12 mouse cellular contexts compared by ENCODE assay signal in genomic region chr5:4323387-4323704, GRCm38 (mm10).
DNase-seq lines count a peak whose midpoint lies in the region; ATAC-seq and TF ChIP-seq lines count a peak whose summit lies in the region.
"Had no signal": no experiment of that assay in that cellular context is flagged by ENCODE, and none has a peak within 500 bp of the region (broad histone marks: within the 10 kb centered on the region; RNA-seq: fewer than 3 reads in every experiment).

No protein-coding gene starts in this region.

- ATAC-seq in lung, embryonic 16.5 days (ENCODE audit: low read depth) = no peak
- ATAC-seq in Patski = peak; percentile 90
- ATAC-seq in stomach, embryonic 15.5 days (ENCODE audit: insufficient read depth, low FRiP score, low read depth) = no peak

- CTCF ChIA-PET in Patski (lab: Charles Lee) = no interaction called here

- peaks cover 6% of the 10 kb centered on the region; the same call in 1 of the 2 replicates for H3K9me3 ChIP-seq in heart, embryonic 10.5 days
- no peaks in the 10 kb centered on the region; the same call in 1 of the 2 replicates for H3K9me3 ChIP-seq in lung, embryonic 16.5 days (ENCODE audit: control insufficient read depth, low read length)
- H3K9me3 ChIP-seq in stomach, embryonic 15.5 days = 0 out of 2 replicates have a peak, but pooled peaks cover 4% of the 10 kb centered on the region
- peaks cover 10% of the 10 kb centered on the region for H3K9me3 ChIP-seq in hindbrain, embryonic 10.5 days
- H3K9me3 ChIP-seq: hindbrain, embryonic 15.5 days had no signal

- in situ Hi-C loops in Patski (cut with MboI; ENCODE audit: low pct_unique_long_range_greater_than_20kb) = no loop called here

- no peaks in the 10 kb centered on the region for H3K27me3 ChIP-seq in heart, embryonic 10.5 days (ENCODE audit: insufficient read depth, poor library complexity, severe bottlenecking)
- H3K27me3 ChIP-seq in lung, embryonic 16.5 days (ENCODE audit: control insufficient read depth, insufficient read depth, low read depth, low read length) = no peaks in the 10 kb centered on the region
- no peaks in the 10 kb centered on the region for H3K27me3 ChIP-seq in Patski
- H3K27me3 ChIP-seq in stomach, embryonic 15.5 days (replicated peaks) = no peaks in the 10 kb centered on the region
- H3K27me3 ChIP-seq in hindbrain, embryonic 10.5 days (ENCODE audit: insufficient read depth, poor library complexity, severe bottlenecking) = no peaks in the 10 kb centered on the region
- H3K27me3 ChIP-seq: hindbrain, embryonic 15.5 days had no signal

- no peak overlapping the region for H3K4me2 ChIP-seq in lung, embryonic 16.5 days (ENCODE audit: low read depth, low read length)
- H3K4me2 ChIP-seq in stomach, embryonic 15.5 days = no peak overlapping the region
- H3K4me2 ChIP-seq: hindbrain, embryonic 15.5 days had no signal

- H3K9ac ChIP-seq in lung, embryonic 16.5 days (ENCODE audit: low read length) = no peak overlapping the region
- H3K9ac ChIP-seq in stomach, embryonic 15.5 days = no peak overlapping the region
- H3K9ac ChIP-seq: hindbrain, embryonic 15.5 days had no signal

- 83% methylated on average over 2 of the region's 2 CpGs for WGBS in heart, embryonic 10.5 days
- WGBS in lung, embryonic 16.5 days = 62% methylated on average over 2 of the region's 2 CpGs
- 71% methylated on average over 2 of the region's 2 CpGs for WGBS in stomach, embryonic 15.5 days
- WGBS in hindbrain, embryonic 10.5 days = 92% methylated on average over 2 of the region's 2 CpGs

- peaks cover 10% of the 10 kb centered on the region; the same call in 1 of the 2 replicates for H3K36me3 ChIP-seq in heart, embryonic 10.5 days
- no peaks in the 10 kb centered on the region for H3K36me3 ChIP-seq in lung, embryonic 16.5 days (ENCODE audit: control insufficient read depth, insufficient read depth, low read length)
- no peaks in the 10 kb centered on the region for H3K36me3 ChIP-seq in stomach, embryonic 15.5 days
- H3K36me3 ChIP-seq in hindbrain, embryonic 10.5 days = no peaks in the 10 kb centered on the region
- H3K36me3 ChIP-seq: hindbrain, embryonic 15.5 days had no signal

- peaks cover 23% of the 10 kb centered on the region for H3K4me1 ChIP-seq in heart, embryonic 10.5 days
- peaks cover 21% of the 10 kb centered on the region for H3K4me1 ChIP-seq in lung, embryonic 16.5 days (replicated peaks; ENCODE audit: control insufficient read depth, insufficient read depth, low read length)
- 0 out of 2 replicates have a peak, but pooled peaks cover 6% of the 10 kb centered on the region for H3K4me1 ChIP-seq in stomach, embryonic 15.5 days
- H3K4me1 ChIP-seq in hindbrain, embryonic 10.5 days (replicated peaks) = 0 out of 2 replicates have a peak, but pooled peaks cover 4% of the 10 kb centered on the region
- H3K4me1 ChIP-seq: hindbrain, embryonic 15.5 days had no signal

- POLR2A ChIA-PET in Patski (lab: Charles Lee) = no interaction called here

- H3K27ac ChIP-seq in heart, embryonic 10.5 days = no peak overlapping the region
- H3K27ac ChIP-seq in lung, embryonic 16.5 days (ENCODE audit: low read length) = peak overlapping the region; percentile 55; the same call in 1 of the 2 replicates
- peak overlapping the region; percentile 77; the same call in 1 of the 2 replicates for H3K27ac ChIP-seq in stomach, embryonic 15.5 days
- H3K27ac ChIP-seq in hindbrain, embryonic 10.5 days = no peak overlapping the region
- H3K27ac ChIP-seq: hindbrain, embryonic 15.5 days; kidney, postnatal 0 days; left cerebral cortex, adult 2 months had no signal

- no peak for TF ChIP-seq CTCF in Patski (IDR thresholded peaks at IDR 0.05)

- no peak overlapping the region for H3K4me3 ChIP-seq in heart, embryonic 10.5 days
- H3K4me3 ChIP-seq in lung, embryonic 16.5 days (ENCODE audit: low read length) = no peak overlapping the region
- H3K4me3 ChIP-seq in stomach, embryonic 15.5 days (replicated peaks) = no peak overlapping the region
- no peak overlapping the region for H3K4me3 ChIP-seq in hindbrain, embryonic 10.5 days
- H3K4me3 ChIP-seq: hindbrain, embryonic 15.5 days; left cerebral cortex, adult 2 months had no signal

- DNase-seq in heart, adult 18-20 months = peak; percentile 15 to 46
- DNase-seq in heart, embryonic 10.5 days (ENCODE audit: low spot score) = no peak
- DNase-seq in lung, postnatal 10 days = no peak
- DNase-seq in Patski (ENCODE audit: low read depth, low spot score) = peak; percentile 17
- no peak for DNase-seq in hindbrain, embryonic 10.5 days (ENCODE audit: low spot score)
- DNase-seq: cerebellum, adult 8-10 months; liver had no signal

Comparison
In these comparisons a context has a peak if more than half of its experiments do, and no peak if none do; other contexts are left out.
1. DNase-seq: peak in heart, adult 18-20 months (2 of 2) and Patski (single experiment); none in heart, embryonic 10.5 days (single experiment), lung, postnatal 10 days (single experiment) and hindbrain, embryonic 10.5 days (single experiment).
2. H3K27ac ChIP-seq: peak in lung, embryonic 16.5 days (single experiment) and stomach, embryonic 15.5 days (single experiment); none in heart, embryonic 10.5 days (single experiment) and hindbrain, embryonic 10.5 days (single experiment).